Mouse (Mus musculus) liver, adult (tissue): ENCODE results near the gene Jph2.

ENCODE experiments used
- GATA4 ChIP-seq: IDR thresholded peaks from 2 replicates; pipeline ENCODE4 v1.6.1; 2014; ENCODE audit warnings: mild to moderate bottlenecking, low read length; ENCODE audit not compliant: insufficient replicate concordance

Gene Jph2

GRCm38 (mm10) chr2:163397905-163398304 lies at the start of gene Jph2:
TSS of gene Jph2 (minus strand) at chr2:163397993.
- TF ChIP-seq GATA4, result no peak

- no peak for TF ChIP-seq GATA4
Measured at GRCm38 (mm10) chr2:163447375-163447774, 49.6 kb upstream of the Jph2 start.

- TF ChIP-seq GATA4, result no peak
Measured at GRCm38 (mm10) chr2:163444017-163444416, 46.2 kb upstream of the Jph2 start.

- no peak for TF ChIP-seq GATA4
Measured at GRCm38 (mm10) chr2:163443543-163443942, 45.8 kb upstream of the Jph2 start.

- no peak for TF ChIP-seq GATA4
Measured at GRCm38 (mm10) chr2:163439488-163439887, 41.7 kb upstream of the Jph2 start.

GRCm38 (mm10) chr2:163438619-163439451 lies 41.0 kb upstream of the Jph2 start:
- TF ChIP-seq GATA4, result no peak

GRCm38 (mm10) chr2:163438246-163438618 lies 40.4 kb upstream of the Jph2 start, which contains the start of gene Gdap1l1:
TSS of gene Gdap1l1 (plus strand) at chr2:163438476.
- TF ChIP-seq GATA4, result no peak

GRCm38 (mm10) chr2:163437800-163438199 lies 40.0 kb upstream of the Jph2 start:
- TF ChIP-seq GATA4, result no peak

- TF ChIP-seq GATA4, result no peak
Measured at GRCm38 (mm10) chr2:163433971-163434370, 36.2 kb upstream of the Jph2 start.

- TF ChIP-seq GATA4, result no peak
Measured at GRCm38 (mm10) chr2:163431289-163431688, 33.5 kb upstream of the Jph2 start.

GRCm38 (mm10) chr2:163428346-163429011 lies 30.7 kb upstream of the Jph2 start:
- no peak for TF ChIP-seq GATA4

- no peak for TF ChIP-seq GATA4
Measured at GRCm38 (mm10) chr2:163424597-163424996, 26.8 kb upstream of the Jph2 start, which contains the start of gene Oser1. TSS of gene Oser1 (minus strand) at chr2:163424697.

- TF ChIP-seq GATA4, result no peak
Measured at GRCm38 (mm10) chr2:163422895-163423660, 25.3 kb upstream of the Jph2 start.

- no peak for TF ChIP-seq GATA4
Measured at GRCm38 (mm10) chr2:163420366-163420886, 22.6 kb upstream of the Jph2 start.

- TF ChIP-seq GATA4, result peak; percentile 22; the same call in 1 of the 2 replicates
Measured at GRCm38 (mm10) chr2:163419346-163420045, 21.7 kb upstream of the Jph2 start.
